Mouse (Mus musculus): ENCODE data around the gene Dio1.

Gene Dio1

GRCm38 (mm10) chr4:107247110-107247509 is 59.9 kb downstream of the Dio1 start:
- DNase-seq (ENCODE audit: low read depth), result no peak

- DNase-seq (ENCODE audit: low read depth), result no peak
Measured at GRCm38 (mm10) chr4:107246040-107246439, 60.9 kb downstream of the Dio1 start.

DNA sequence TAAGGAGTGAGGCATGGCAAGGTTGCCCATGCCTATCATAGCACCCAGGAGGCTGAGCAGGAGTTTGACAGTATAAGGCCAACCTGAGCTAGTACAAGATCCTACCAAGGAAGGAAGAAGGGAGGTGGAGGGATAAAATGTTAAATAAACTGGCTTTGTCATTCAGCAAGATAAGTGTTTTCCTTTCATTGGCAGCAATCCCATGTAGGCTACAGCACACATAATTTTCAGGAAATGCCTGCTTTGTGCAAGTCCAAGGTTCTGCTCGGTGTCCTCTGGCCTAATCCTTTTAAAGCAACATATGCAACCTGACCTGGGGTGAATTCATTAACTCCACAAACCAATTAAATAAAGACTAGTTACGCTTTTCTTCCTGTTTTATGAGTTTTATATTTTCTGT is 61.6 kb downstream of the Dio1 start:
- DNase-seq (ENCODE audit: low read depth), result no peak

DNA sequence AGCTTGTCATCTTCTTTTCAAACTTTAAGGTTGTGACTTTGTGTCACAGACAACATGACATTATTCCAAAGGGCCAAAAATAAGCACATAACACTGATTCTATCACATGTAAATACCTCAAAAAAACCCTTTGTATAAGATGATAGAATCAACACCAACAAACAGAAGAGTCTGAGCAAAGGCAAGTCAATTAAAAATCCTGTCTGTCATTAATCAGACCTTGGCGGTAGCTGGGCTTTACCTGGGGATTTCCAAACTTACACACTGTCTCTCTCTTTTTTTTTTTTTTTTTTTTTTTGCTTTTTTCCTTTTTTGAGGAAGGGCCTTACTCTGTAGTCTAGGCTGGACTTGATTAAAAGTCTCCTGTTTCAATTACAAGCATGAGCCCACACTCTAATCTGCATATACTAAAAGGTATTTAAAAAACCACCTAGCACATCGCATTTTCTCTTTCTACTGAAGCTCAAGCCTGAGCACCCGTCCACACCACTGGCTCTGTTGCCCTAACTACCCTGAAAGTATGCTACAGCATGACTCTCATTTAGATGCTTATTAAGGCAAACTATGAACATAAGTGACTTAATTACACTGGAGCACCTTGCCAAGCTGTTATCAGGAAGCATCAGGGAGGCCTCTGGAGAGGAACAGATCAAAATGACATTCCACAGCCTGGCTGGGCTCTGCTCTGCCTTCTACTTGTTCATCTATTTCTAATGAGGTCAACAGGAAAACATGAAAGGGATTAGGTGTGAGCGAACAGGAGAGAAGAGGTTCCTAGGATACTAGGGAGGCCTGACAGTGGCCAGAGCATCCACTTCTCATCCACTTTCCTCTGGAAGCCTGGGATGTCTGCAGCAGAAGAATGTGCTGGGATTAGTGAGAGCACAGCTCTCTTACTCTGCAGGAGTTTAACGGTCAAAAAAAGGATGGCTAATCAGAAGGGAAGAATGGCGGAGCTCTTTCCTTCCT is 63.3 kb downstream of the Dio1 start:
- peak; percentile 39 for DNase-seq (ENCODE audit: low read depth)
